Mouse (Mus musculus) right cerebral cortex, postnatal 4 days (tissue): ENCODE measurements around the gene Gm13889.

ENCODE experiments used
- DNase-seq: peaks from one replicate; pipeline ENCODE4 v3.0.0-alpha.2; 2022

Gm13889 gene

DNA sequence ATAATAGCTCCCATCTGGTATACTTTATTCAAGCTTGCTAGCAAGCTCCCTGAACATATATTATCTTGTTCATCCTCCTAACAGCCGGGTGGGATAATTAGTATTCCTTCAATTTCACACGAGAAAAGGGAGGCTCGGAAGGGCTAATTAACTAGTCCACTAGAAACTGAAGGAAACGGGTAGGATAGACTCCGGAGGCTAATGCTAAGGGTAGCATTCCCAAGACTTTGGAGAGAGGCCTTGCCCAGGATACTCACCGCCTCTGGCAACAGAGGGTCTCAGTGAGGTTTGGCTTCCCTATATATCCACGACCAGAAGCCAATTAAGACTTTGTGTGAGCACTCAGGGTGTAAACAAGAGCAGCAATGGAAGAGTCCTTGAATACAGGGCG lies 779 bp upstream of the Gm13889 start:
- no peak for DNase-seq

GRCm38 (mm10) chr2:93956331-93956801 lies 635 bp downstream of the Gm13889 start:
- peak; percentile 59 for DNase-seq

DNA sequence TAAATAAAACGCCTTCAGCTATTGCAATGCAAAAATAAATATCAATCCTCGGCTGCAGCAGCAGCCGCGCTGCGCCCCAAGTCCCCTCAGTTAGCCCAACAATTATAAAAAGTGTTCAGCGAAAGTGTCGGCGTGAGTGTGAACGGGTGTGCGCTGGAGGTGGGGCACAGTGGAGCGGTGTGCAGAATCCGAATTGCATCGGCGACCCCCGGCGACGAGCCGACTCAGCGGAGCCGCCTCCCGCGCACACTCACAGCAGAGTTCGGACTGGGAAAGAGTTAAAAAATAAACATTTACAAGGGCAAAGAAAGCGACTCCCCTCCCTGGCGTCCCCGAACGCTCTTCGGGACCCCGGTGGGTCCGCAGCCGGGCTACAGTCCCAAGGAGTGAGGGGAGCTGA lies 1.1 kb downstream of the Gm13889 start:
- DNase-seq: peak; percentile 35

DNA sequence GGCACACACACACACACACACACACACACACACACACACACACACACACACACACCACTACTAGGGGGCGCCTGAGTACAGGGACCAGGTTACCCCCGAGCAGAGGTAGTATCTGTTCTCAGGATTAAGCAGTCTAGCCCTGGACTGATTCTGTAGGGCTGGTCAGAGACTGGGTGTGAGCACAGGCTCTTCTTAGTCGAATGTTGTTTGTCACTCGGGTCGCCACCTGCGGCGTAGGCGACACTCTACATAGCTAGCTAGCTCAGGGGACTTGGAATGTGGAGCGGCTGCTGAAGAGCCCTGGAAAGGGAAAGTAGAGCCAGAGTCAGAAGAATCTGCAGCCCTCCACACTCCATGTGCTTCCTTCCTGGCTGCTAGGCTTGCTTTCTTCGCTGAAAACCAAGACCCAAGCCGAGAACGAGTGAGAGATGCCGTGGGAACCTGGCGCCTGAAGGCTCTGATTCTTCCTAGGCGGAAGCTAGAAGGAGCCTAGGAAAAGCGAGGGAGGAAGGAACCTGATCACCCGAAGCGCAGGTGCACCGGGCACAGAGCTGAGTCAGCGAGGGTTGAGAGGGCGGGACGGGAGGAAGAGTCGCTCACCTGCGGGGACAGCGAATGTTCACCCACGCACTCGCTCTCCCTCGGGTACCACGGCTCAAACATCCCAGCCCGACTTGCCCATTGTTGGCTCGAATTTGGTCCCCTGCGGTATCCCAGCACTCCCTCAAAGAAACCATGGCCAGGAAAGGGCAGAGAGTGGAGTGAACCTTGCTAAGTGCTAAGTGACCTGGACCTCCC lies 2.0 kb downstream of the Gm13889 start:
- DNase-seq: peak; percentile 19

- peak; percentile 56 for DNase-seq
Measured at GRCm38 (mm10) chr2:93953726-93954125, 3.3 kb downstream of the Gm13889 start.

DNA sequence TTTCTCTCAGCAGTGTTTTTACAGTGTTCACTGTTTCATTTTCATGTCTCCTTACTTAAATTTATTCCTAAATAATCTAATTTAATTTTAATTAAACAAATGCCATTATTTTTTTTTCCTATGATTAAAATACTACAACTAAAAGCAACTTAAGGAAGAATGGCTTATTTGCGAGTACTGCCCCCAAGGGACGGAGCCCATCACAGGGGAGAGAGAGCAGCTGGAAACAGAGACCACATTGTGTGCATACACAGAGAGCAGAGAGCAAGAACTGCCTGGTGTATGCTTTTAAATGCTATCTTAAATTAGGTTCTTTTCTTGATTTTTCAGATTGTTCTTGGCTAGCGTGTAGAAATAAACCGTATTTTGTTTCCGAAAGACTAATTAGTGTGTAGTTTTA lies 10.0 kb downstream of the Gm13889 start:
- no peak for DNase-seq

GRCm38 (mm10) chr2:93944855-93945254 lies 12.1 kb downstream of the Gm13889 start:
- DNase-seq: no peak

DNA sequence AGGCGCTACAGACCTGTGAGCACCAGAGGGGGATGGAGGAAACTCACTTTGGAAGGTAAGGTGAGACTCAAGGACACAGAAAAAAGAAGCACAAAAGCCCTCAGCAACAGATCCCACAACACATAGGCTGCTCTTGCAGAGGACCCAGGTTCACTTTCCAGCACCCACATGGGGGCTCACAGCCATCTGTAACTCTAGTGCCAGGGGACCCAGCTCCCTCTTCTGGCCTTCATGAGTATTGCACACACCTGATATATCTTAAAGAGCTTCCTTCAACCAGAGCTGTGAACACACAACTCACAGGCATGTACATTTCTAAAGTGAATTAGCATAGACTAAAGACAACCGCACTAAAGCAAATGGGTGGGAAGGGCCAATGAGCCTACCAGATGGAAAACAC lies 12.9 kb downstream of the Gm13889 start:
- no peak for DNase-seq

GRCm38 (mm10) chr2:93941670-93942069 lies 15.3 kb downstream of the Gm13889 start:
- DNase-seq: no peak

GRCm38 (mm10) chr2:93938534-93938933 lies 18.5 kb downstream of the Gm13889 start:
- DNase-seq: no peak

GRCm38 (mm10) chr2:93928866-93929265 lies 28.1 kb downstream of the Gm13889 start:
- no peak for DNase-seq

- no peak for DNase-seq
Measured at GRCm38 (mm10) chr2:93927701-93928437, 29.1 kb downstream of the Gm13889 start.

- no peak for DNase-seq
Measured at GRCm38 (mm10) chr2:93926141-93926540, 30.9 kb downstream of the Gm13889 start.

DNA sequence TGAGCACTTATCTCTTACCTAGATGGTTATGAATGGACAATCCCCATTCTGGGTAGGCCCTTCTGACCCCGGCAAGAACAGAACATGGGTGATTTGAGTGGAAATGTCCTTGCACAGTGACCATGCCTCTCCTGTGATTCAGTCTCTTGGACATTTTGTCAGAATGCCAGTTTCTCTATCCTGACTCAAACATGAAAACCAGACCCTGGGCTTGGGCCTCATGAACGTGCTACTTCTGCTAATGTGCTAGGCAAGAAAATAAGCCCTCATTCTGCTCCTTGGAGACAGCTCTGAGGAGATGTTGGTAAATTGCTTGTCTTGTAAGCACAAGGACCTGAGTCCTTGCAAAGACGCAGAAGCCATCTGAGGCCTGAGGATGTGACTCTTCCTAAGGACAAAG lies 37.9 kb downstream of the Gm13889 start:
- no peak for DNase-seq

GRCm38 (mm10) chr2:93913552-93913951 lies 43.4 kb downstream of the Gm13889 start:
- DNase-seq: no peak

DNA sequence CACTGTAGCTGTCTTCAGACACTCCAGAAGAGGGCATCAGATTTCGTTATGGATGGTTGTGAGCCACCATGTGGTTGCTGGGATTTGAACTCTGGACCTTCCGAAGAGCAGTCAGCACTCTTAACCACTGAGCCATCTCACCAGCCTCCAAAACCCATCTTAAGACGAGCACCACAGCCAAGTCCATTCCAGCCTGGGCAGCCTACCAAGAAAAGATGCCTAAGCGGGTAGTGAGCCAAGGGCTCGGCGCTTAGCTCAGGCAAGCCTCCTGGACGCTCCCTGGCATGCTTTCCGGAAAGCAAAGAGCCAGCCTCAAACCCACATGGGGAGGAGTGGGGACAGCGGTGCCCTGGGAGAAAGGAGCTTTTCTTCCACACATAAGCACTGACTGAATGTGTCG lies 45.1 kb downstream of the Gm13889 start:
- DNase-seq: peak; percentile 52

- no peak for DNase-seq
Measured at GRCm38 (mm10) chr2:93909716-93910115, 47.3 kb downstream of the Gm13889 start.

DNA sequence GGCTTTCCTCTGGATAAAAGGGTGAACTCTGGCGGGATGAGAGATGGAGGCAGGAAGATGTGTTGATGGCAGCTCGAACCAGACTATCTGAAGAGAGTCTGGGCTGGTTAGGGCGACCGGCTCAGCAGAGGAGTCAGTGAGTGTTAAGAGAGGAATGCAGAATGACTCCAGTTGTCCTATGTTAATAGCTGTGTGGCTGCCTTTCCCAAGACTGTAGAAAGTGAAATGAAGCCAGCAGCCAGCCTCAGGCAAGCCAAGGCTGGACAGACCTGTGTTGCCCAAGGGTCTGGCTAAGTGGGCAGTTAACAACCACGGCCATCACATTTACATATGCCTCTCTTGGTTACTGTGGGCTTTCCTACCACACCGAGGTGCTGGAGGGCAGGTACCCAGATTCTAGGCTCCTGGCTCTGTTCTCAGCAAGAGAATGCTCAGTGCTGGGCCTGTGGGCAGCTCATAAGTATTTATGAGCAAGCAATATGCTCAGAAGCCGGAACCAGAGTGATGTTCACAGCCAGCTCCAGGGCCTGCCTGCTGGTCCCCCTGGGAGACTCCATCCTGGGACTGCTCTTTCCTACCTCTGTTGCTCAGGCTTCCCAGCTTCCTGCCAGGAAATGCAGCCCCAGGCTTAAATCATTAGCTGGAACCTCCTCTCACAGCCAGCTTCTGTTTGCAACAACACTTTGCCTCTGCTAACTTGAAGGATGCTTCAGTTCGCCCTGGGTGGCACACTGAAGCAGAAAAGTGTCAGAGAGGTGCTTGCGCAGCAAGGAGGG lies 49.3 kb downstream of the Gm13889 start:
- no peak for DNase-seq

- DNase-seq: no peak
Measured at GRCm38 (mm10) chr2:93906316-93906715, 50.7 kb downstream of the Gm13889 start.
